Mouse (Mus musculus): ENCODE measurements at regions not wholly inside any gene's neighbourhood (a gene's known extent, or its start where the extent isn't known, plus 50 kb on each side); places are given as distances from the start of the nearest gene placed in this dataset.
A peak's percentile ranks its signal among the peaks of the same experiment; 100 is the strongest.

GRCm38 (mm10) chr2:115511612-115512525 lies 69.6 kb upstream of the BC052040 start:
- Histone ChIP-seq H3K36me3 (ENCODE audit: control insufficient read depth, insufficient read depth, low read length) (no peaks in the 10 kb centered on the region), H3K4me3 (replicated peaks; ENCODE audit: low read length) (no peak overlapping the region), H3K4me1 (ENCODE audit: control insufficient read depth, insufficient read depth, low read length) (peaks cover 22% of the 10 kb centered on the region), H3K9me3 (replicated peaks; ENCODE audit: control insufficient read depth, low read length) (no peaks in the 10 kb centered on the region), H3K27ac (ENCODE audit: low read length) (peak overlapping the region; percentile 86), H3K27me3 (ENCODE audit: control insufficient read depth, insufficient read depth, low read length) (no peaks in the 10 kb centered on the region), H3K4me2 (ENCODE audit: low read depth, low read length) (peak overlapping the region; percentile 34; the same call in 1 of the 2 replicates), H3K9ac (ENCODE audit: low read length) (no peak overlapping the region)
- no peak for ATAC-seq (ENCODE audit: insufficient read depth, low FRiP score)
- 52% methylated on average over 14 of the region's 14 CpGs for WGBS

GRCm38 (mm10) chr2:115512891-115513290 lies 68.6 kb upstream of the BC052040 start:
- H3K4me3 ChIP-seq (replicated peaks; ENCODE audit: low read length), result peak overlapping the region; percentile 10; the same call in 1 of the 2 replicates
- ATAC-seq (ENCODE audit: insufficient read depth, low FRiP score), result no peak
- peak overlapping the region; percentile 86 for H3K27ac ChIP-seq (ENCODE audit: low read length)
- H3K27me3 ChIP-seq (ENCODE audit: control insufficient read depth, insufficient read depth, low read length), result no peaks in the 10 kb centered on the region
- H3K36me3 ChIP-seq (ENCODE audit: control insufficient read depth, insufficient read depth, low read length), result no peaks in the 10 kb centered on the region
- H3K9ac ChIP-seq (ENCODE audit: low read length), result no peak overlapping the region
- H3K4me1 ChIP-seq (ENCODE audit: control insufficient read depth, insufficient read depth, low read length), result peaks cover 23% of the 10 kb centered on the region
- peak overlapping the region; percentile 34 for H3K4me2 ChIP-seq (ENCODE audit: low read depth, low read length)
- no peaks in the 10 kb centered on the region for H3K9me3 ChIP-seq (replicated peaks; ENCODE audit: control insufficient read depth, low read length)
- 43% methylated on average over 8 of the region's 8 CpGs for WGBS

- H3K27ac ChIP-seq (ENCODE audit: low read length), result peak overlapping the region; percentile 84
- no peaks in the 10 kb centered on the region for H3K9me3 ChIP-seq (replicated peaks; ENCODE audit: control insufficient read depth, low read length)
- no peak overlapping the region for H3K4me2 ChIP-seq (ENCODE audit: low read depth, low read length)
- H3K9ac ChIP-seq (ENCODE audit: low read length), result peak overlapping the region; percentile 21
- no peak for ATAC-seq (ENCODE audit: insufficient read depth, low FRiP score)
- 20% methylated on average over 8 of the region's 8 CpGs for WGBS
- peaks cover 23% of the 10 kb centered on the region for H3K4me1 ChIP-seq (ENCODE audit: control insufficient read depth, insufficient read depth, low read length)
- no peaks in the 10 kb centered on the region for H3K36me3 ChIP-seq (ENCODE audit: control insufficient read depth, insufficient read depth, low read length)
- H3K27me3 ChIP-seq (ENCODE audit: control insufficient read depth, insufficient read depth, low read length), result no peaks in the 10 kb centered on the region
- no peak overlapping the region for H3K4me3 ChIP-seq (replicated peaks; ENCODE audit: low read length)
Observed at GRCm38 (mm10) chr2:115513774-115514231, 67.7 kb upstream of the BC052040 start.

GRCm38 (mm10) chr2:115514831-115515428 lies 66.6 kb upstream of the BC052040 start:
- no peaks in the 10 kb centered on the region for H3K36me3 ChIP-seq (ENCODE audit: control insufficient read depth, insufficient read depth, low read length)
- H3K4me1 ChIP-seq (ENCODE audit: control insufficient read depth, insufficient read depth, low read length), result peaks cover 23% of the 10 kb centered on the region
- H3K9me3 ChIP-seq (replicated peaks; ENCODE audit: control insufficient read depth, low read length), result no peaks in the 10 kb centered on the region
- H3K27me3 ChIP-seq (ENCODE audit: control insufficient read depth, insufficient read depth, low read length), result no peaks in the 10 kb centered on the region
- no peak overlapping the region for H3K9ac ChIP-seq (ENCODE audit: low read length)
- 0 out of 2 replicates have a peak overlapping the region, but pooled peaks have one; percentile 0 for H3K4me2 ChIP-seq (ENCODE audit: low read depth, low read length)
- no peak overlapping the region for H3K27ac ChIP-seq (ENCODE audit: low read length)
- H3K4me3 ChIP-seq (replicated peaks; ENCODE audit: low read length), result no peak overlapping the region
- WGBS, result 15% methylated on average over 9 of the region's 9 CpGs
- no peak for ATAC-seq (ENCODE audit: insufficient read depth, low FRiP score)

GRCm38 (mm10) chr2:115515470-115515869 lies 66.0 kb upstream of the BC052040 start:
- H3K9me3 ChIP-seq (replicated peaks; ENCODE audit: control insufficient read depth, low read length), result no peaks in the 10 kb centered on the region
- ATAC-seq (ENCODE audit: insufficient read depth, low FRiP score), result no peak
- H3K4me3 ChIP-seq (replicated peaks; ENCODE audit: low read length), result no peak overlapping the region
- H3K4me1 ChIP-seq (ENCODE audit: control insufficient read depth, insufficient read depth, low read length), result peaks cover 23% of the 10 kb centered on the region
- H3K36me3 ChIP-seq (ENCODE audit: control insufficient read depth, insufficient read depth, low read length), result no peaks in the 10 kb centered on the region
- WGBS, result 78% methylated on average over 6 of the region's 6 CpGs
- H3K27ac ChIP-seq (ENCODE audit: low read length), result peak overlapping the region; percentile 15; the same call in 1 of the 2 replicates
- H3K9ac ChIP-seq (ENCODE audit: low read length), result no peak overlapping the region
- no peak overlapping the region for H3K4me2 ChIP-seq (ENCODE audit: low read depth, low read length)
- H3K27me3 ChIP-seq (ENCODE audit: control insufficient read depth, insufficient read depth, low read length), result no peaks in the 10 kb centered on the region

GRCm38 (mm10) chr2:115516824-115517223 lies 64.7 kb upstream of the BC052040 start:
- WGBS, result 41% methylated on average over 2 of the region's 2 CpGs
- peak; percentile 83; the same call in 1 of the 2 replicates for ATAC-seq (ENCODE audit: insufficient read depth, low FRiP score)
- peaks cover 20% of the 10 kb centered on the region for H3K4me1 ChIP-seq (ENCODE audit: control insufficient read depth, insufficient read depth, low read length)
- peak overlapping the region; percentile 27; the same call in 1 of the 2 replicates for H3K27ac ChIP-seq (ENCODE audit: low read length)
- H3K9ac ChIP-seq (ENCODE audit: low read length), result no peak overlapping the region
- no peak overlapping the region for H3K4me2 ChIP-seq (ENCODE audit: low read depth, low read length)
- H3K4me3 ChIP-seq (replicated peaks; ENCODE audit: low read length), result no peak overlapping the region
- H3K36me3 ChIP-seq (ENCODE audit: control insufficient read depth, insufficient read depth, low read length), result no peaks in the 10 kb centered on the region
- no peaks in the 10 kb centered on the region for H3K9me3 ChIP-seq (replicated peaks; ENCODE audit: control insufficient read depth, low read length)
- H3K27me3 ChIP-seq (ENCODE audit: control insufficient read depth, insufficient read depth, low read length), result no peaks in the 10 kb centered on the region

- Histone ChIP-seq H3K9me3 (replicated peaks; ENCODE audit: control insufficient read depth, low read length) (no peaks in the 10 kb centered on the region), H3K27me3 (ENCODE audit: control insufficient read depth, insufficient read depth, low read length) (no peaks in the 10 kb centered on the region), H3K4me3 (replicated peaks; ENCODE audit: low read length) (no peak overlapping the region), H3K9ac (ENCODE audit: low read length) (no peak overlapping the region), H3K4me1 (ENCODE audit: control insufficient read depth, insufficient read depth, low read length) (peaks cover 4% of the 10 kb centered on the region; the same call in 1 of the 2 replicates), H3K4me2 (ENCODE audit: low read depth, low read length) (peak overlapping the region; percentile 13; the same call in 1 of the 2 replicates), H3K36me3 (ENCODE audit: control insufficient read depth, insufficient read depth, low read length) (no peaks in the 10 kb centered on the region), H3K27ac (ENCODE audit: low read length) (peak overlapping the region; percentile 39; the same call in 1 of the 2 replicates)
- 55% methylated on average over 5 of the region's 5 CpGs for WGBS
- no peak for ATAC-seq (ENCODE audit: insufficient read depth, low FRiP score)
Observed at GRCm38 (mm10) chr2:115519974-115520373, 61.5 kb upstream of the BC052040 start.

GRCm38 (mm10) chr2:115520413-115521139 lies 60.9 kb upstream of the BC052040 start:
- no peaks in the 10 kb centered on the region for H3K36me3 ChIP-seq (ENCODE audit: control insufficient read depth, insufficient read depth, low read length)
- WGBS, result 49% methylated on average over 10 of the region's 10 CpGs
- peak overlapping the region; percentile 13; the same call in 1 of the 2 replicates for H3K4me2 ChIP-seq (ENCODE audit: low read depth, low read length)
- peaks cover 4% of the 10 kb centered on the region; the same call in 1 of the 2 replicates for H3K4me1 ChIP-seq (ENCODE audit: control insufficient read depth, insufficient read depth, low read length)
- no peaks in the 10 kb centered on the region for H3K27me3 ChIP-seq (ENCODE audit: control insufficient read depth, insufficient read depth, low read length)
- peak; percentile 71; the same call in 1 of the 2 replicates for ATAC-seq (ENCODE audit: insufficient read depth, low FRiP score)
- no peak overlapping the region for H3K4me3 ChIP-seq (replicated peaks; ENCODE audit: low read length)
- no peak overlapping the region for H3K9ac ChIP-seq (ENCODE audit: low read length)
- no peaks in the 10 kb centered on the region for H3K9me3 ChIP-seq (replicated peaks; ENCODE audit: control insufficient read depth, low read length)
- peak overlapping the region; percentile 39; the same call in 1 of the 2 replicates for H3K27ac ChIP-seq (ENCODE audit: low read length)

Data from stomach, embryonic 16.5 days (tissue).